Mouse (Mus musculus): Measurements from ENCODE around the gene Prkag2.

DNA sequence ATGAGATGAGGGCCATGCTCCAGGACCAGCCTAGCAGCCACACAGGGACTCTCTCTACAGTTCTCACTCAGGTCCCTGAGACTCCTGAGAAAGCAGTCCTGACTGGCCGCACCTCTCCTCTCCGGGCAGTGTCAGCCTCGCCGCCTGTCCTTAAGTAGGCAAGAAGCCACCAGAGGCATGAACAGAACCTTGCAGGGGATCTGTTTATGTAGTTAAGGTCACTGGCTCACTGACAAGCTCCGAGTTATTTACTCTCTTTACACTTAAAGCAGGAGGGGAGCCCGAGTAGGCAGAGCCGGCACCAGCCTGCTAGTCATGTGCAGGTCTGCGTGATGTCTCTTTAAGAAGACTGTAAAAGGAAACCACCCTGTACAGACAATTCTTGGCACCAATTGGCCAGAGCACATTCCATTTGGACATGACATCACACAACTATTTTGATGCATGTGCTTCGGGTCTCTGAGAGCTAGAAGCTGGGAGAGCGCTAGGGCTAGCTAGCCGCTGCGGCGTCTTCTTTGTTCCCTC, 104.8 kb downstream of the Prkag2 start:
- TF ChIP-seq CTCF (conservative IDR thresholded peaks at IDR 0.05; ENCODE audit: low read length) (no peak), NANOG (IDR thresholded peaks at IDR 0.05; ENCODE audit: borderline replicate concordance, low read length) (no peak)

Measured in E14TG2a.4 (cell line).